Mouse (Mus musculus): ENCODE measurements around the gene Uvssa.

The Uvssa gene

DNA sequence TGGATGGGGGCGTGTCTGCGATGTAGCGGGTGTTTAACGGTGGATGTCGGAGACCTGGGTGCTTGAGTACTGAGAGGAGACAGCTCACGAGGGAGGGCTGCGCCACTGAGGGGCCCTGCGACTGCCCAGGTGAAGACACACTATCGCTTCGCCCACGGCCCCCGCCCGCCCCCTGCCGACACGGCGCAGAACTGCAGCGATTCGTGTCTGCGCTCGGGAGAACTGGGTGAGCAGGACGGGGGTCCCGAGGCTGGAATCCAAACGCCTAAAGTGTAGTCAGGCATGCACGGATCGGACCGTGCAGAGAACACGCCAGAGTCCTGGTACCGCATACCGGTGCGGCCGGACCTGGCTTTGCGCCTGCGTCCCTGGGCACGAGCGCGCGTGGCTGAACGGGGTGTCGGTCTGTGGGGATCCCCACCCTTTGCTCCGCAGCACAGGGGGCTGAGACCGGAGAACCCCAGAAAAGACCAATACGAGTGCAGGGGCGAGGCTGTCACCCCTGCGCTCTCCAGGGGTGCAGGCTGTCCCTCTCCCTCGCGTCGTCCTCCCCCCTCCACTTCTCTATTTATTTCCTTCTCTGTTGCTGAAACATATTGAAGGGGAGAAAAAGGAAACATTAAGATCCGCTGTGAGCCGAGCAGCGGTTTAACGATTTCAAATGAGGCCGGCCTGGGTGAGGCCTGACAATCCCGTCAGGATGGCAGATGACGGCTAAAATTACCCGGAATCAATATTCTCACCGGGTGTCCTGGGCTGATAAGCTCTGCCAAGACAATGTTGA lies 64.8 kb downstream of the Uvssa start:
- DNase-seq (ENCODE audit: low spot score), result peak; percentile 45

DNA sequence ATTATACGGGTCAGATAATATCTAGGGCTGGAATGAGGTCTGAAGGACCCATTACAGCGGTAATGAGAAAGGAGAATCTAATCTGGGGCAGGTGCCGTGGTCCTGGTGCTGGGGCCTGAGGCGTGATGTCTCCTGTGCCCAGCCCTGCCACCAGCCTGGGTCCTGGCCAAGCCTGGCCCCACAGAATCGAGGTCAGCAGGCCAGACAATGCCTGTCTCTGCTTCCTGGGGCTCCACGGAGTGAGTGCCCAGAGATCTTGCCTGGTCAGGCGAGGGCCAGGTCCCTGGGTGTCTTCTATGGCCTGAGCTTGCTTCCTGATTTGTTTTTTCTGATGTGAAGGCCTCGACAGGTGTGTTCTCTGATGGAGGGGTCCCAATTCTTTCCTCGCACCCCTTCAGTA lies 65.4 kb downstream of the Uvssa start:
- no peak for DNase-seq (ENCODE audit: low spot score)

DNA sequence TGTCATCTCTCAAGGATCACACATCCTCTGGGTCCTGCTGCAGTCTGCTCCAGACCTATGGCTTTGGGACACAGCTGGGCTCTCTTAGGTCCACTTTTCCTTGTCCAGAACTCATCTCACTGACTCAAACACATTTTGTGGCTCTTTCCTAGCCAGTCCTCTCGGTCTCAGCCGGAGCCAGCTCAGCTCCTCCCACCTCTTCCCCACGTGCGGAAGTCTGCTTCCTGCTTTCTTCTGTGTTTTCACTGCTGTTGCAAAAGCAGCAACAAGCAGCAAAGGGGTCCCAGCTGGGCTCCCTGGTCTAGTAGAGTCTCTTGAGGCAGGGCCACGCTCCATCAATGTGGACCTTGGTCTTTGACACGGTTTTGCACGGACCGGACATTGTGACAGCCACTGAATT lies 77.4 kb downstream of the Uvssa start:
- DNase-seq (ENCODE audit: low spot score), result no peak

DNA sequence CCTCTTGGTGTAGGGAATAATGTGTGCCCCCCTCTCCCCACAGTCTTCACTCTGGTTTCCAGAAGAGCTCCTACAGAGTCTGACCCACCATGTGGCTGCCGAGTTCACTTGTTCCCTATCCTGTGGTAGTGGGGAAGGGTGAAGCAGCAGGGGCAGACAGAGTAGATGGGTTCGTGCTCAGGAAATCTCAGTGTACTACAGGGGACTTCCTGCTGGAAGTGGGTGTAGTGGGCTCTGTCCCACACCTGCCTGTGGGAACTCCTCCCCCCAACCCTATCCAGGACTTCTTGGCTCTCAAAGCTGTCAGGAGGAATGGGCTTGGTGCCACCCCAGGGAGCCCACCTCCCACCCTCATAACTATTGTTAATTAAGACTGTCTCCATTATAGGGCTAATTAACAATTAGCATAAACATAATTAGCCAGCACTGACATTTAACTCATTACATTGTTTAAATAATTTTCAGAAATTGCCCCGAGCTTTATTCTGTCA lies 79.8 kb downstream of the Uvssa start:
- no peak for DNase-seq (ENCODE audit: low spot score)

DNA sequence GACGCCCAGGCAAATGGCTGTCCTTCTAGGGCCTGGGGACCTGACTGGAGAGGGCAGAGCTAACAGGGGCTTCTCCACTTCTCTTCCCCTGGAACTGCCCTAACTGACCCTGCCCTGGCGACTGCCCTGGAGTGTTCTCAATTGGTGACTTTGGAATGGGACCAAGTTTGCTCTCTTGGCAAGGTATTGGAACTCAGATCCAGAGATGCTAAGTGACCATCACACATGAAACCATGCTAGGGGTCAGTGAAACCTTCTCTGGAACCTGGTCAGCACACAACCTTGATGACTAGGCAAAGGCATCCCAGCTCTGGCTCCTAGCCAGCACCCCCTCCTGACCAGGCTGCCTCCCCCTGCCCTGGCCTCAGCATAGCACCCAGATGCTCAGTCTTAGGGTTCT lies 80.8 kb downstream of the Uvssa start:
- DNase-seq (ENCODE audit: low spot score), result no peak

DNA sequence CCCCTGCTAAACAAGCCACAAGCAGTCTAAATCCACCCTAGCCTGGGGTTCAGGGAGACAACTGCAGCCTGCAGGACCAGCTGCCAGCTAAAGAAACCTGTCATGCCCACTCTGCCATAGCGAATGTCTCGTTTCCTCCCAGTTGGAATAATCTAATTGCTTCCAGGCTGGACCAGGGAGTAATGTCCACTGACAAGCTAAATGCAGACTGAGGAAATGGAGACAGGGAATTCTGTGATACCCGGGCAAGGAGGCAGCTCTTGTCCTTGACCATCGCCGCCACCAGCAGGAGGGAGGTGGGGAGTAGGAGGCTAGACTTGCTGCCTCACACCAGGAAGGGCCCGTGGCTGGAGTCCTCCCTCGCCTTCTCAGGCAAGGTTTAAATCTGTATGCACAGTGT lies 86.0 kb downstream of the Uvssa start:
- no peak for DNase-seq (ENCODE audit: low spot score)

DNA sequence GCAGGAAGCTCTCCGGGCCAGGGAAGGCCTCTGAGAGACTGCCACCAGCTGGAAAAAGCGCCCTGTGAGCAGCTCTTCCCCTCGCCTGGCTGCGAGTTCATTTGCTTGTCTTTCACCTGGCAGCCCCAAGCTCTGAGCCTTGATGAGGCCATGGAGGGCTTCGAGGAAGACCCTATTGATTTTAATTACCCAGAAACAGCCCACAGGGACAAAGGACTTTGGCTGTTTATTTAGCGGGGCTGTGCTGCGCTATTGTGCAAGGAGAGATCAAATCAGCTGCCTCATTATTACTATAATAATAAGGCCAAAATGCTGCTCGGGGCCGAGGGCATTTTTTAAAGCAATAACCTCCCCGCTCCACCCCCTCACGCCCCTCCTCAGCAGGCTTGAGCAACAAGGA lies 87.1 kb downstream of the Uvssa start:
- DNase-seq (ENCODE audit: low spot score), result no peak

All from urinary bladder, postnatal 25 days (tissue).